In the genomic region with DNA sequence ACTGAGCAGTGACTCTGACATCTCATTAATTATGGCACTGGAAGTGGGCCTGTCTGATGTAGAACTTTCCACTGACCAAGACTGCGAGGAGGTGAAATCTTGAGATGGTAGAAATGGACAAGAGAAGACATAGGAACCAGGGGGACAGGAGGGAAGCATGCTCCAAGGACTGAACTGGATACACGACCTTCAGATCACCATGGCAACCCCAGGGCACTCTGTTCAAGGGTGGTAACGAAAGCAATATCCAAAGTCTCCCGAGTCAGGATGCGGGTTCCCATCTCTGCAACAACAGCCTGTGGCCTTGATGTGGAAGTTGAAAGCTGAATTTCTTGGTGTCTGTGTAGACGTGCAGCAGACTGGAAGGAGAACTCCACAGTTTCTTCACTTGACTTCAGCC, we compare ENCODE assay signal across 13 mouse cellular contexts.
DNase-seq lines count a peak whose midpoint lies in the region.
"Had no signal": no experiment of that assay in that cellular context is flagged by ENCODE, and none has a peak within 500 bp of the region (broad histone marks: within the 10 kb centered on the region; RNA-seq: fewer than 3 reads in every experiment).

No protein-coding gene starts in this region.

- peak; percentile 36 for DNase-seq in adrenal gland, adult 2 months
- no peak for DNase-seq in adrenal gland, adult 8-10 months
- peak; percentile 45 to 50 for DNase-seq in adrenal gland, postnatal 36 days
- no peak for DNase-seq in adrenal gland, postnatal 4 days (ENCODE audit: low spot score in 2 of 2)
- peak; percentile 14 for DNase-seq in ovary, postnatal 36 days (ENCODE audit: low spot score)
- no peak for DNase-seq in ovary, postnatal 14 days (ENCODE audit: low spot score)
- no peak for DNase-seq in urinary bladder, postnatal 10 days (ENCODE audit: low spot score)
- DNase-seq: cerebellum, adult 11-12 months; cerebellum, adult 2 months; cerebellum, adult 9-10 months; cerebellum, postnatal 10 days; cerebellum, postnatal 25 days; forebrain, postnatal 0 days had no signal

Comparison
In these comparisons a context has a peak if more than half of its experiments do, and no peak if none do; other contexts are left out.
1. DNase-seq: peak in adrenal gland, adult 2 months (single experiment), adrenal gland, postnatal 36 days (2 of 2) and ovary, postnatal 36 days (single experiment); none in adrenal gland, adult 8-10 months (single experiment), adrenal gland, postnatal 4 days (0 of 2), ovary, postnatal 14 days (single experiment) and urinary bladder, postnatal 10 days (single experiment).